Mouse (Mus musculus) neutrophil, adult 5-6 weeks (primary cell): ENCODE measurements around the gene AC124108.1. TPM values are rescaled to one million over a fixed set of nuclear protein-coding genes. Genes with fewer than 3 reads are reported as not detected.

Experiments
- ATAC-seq: fragments of 151-379, 151-347 bp; 2 replicates; pipeline ENCODE4 v1.8.0; 2017; ENCODE audit warnings: mild to moderate bottlenecking, moderate TSS enrichment; ENCODE audit not compliant: insufficient number of reproducible peaks, poor library complexity, low FRiP score, severe bottlenecking; ENCODE audit errors: extremely low read depth
- total RNA-seq: library from RNA; stranded (forward); fragments of 200-1000 nt; gene quantifications from 2 replicates; pipeline ENCODE4 v1.2.3, GENCODE M21; 2017

Gene AC124108.1
- total RNA-seq, 1 experiment from 2014 or later, result not detected

- ATAC-seq, result no peak
These were observed 35.2 kb downstream of the AC124108.1 start for GRCm38 (mm10) chr1:132226297-132227080.

GRCm38 (mm10) chr1:132229667-132230066, 38.4 kb downstream of the AC124108.1 start, which contains the start of gene Gm10188:
TSS of gene Gm10188 (minus strand) at chr1:132229767.
- no peak for ATAC-seq

DNA sequence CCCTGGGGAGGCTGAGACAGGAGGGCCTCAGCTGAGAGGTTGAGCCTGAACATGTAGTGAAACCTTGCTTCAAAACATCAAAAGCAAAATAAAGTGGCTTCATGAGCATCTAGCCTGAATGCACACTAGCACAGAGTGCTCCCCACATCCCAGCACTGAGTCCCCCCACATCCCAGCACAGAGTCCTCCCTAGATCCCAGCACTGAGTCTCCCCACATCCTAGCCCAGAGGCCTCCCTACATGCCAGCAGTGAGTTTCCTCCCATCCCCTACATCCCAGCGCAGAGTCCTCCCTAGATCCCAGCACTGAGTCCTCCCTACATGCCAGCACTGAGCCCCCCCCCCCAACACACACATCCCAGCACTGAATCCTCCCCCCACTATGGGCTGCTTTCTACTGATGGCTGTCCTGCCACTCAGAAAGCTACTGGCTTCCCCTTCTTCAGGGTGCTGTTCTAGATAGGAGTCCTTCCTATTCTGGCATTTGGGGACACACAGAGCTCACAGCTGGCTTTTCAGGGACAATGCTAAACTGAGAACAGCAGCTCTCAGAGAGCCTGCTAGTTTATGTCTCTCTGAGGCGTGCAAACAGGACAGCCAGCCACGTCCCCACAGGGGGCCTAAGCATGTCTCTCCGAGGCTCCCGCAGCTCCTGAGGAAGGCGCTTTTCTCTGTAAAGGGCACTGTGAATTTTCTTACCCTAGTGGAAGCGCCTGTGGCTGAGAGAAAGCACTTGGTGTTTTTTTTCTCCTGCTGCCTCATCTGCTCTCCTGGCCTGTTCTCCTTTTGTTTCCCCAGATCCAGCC, 40.4 kb downstream of the AC124108.1 start:
- ATAC-seq, result no peak

DNA sequence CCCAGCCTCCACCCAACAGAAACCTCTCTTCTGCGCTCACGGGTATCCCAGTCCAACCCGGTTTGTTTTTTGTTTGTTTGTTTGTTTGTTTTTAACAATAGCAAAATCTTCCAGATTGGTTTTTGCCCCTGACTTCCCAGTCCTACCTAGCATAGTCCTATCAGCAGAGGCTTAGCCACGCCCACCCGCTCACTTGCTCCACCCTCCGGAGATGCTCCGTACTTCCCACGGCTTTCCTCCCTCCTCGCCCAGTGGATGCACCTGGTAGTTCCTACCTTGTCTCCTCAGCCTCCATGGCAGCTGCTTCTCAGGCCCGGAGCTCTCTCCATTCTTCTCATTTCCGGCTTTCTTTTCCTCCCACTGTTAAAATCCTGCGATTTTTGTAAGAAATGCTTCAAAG, 42.3 kb downstream of the AC124108.1 start:
- ATAC-seq, result no peak

GRCm38 (mm10) chr1:132234757-132235273, 43.6 kb downstream of the AC124108.1 start:
- no peak for ATAC-seq

DNA sequence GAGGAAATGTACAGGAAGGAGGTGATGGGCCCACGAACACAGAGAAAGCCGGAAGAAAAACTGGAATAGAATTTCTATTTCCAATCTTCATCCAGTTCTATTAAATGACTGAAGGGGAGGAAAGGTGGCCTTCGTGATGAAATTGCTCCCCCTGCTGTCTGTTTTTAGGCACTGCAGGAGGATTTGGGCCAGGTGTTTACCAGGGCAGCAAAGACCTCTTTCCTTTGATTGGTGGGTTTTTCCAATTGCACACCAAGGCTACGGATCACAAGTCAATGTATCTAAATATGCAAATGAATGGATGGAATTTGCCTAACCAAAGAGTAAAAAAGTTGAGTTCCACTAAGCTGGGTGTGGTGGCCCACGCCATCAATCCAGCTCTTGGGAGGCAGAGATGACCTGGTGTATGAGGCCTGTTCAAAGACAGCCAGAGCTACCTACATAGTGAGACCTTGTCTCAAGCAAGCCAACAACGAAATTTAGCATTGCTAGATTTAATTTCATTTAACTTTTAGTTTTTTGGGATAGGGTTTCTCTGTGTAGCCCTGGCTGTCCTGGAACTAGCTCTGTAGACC, 46.4 kb downstream of the AC124108.1 start:
- ATAC-seq, result peak; percentile 26; the same call in 1 of the 2 replicates

DNA sequence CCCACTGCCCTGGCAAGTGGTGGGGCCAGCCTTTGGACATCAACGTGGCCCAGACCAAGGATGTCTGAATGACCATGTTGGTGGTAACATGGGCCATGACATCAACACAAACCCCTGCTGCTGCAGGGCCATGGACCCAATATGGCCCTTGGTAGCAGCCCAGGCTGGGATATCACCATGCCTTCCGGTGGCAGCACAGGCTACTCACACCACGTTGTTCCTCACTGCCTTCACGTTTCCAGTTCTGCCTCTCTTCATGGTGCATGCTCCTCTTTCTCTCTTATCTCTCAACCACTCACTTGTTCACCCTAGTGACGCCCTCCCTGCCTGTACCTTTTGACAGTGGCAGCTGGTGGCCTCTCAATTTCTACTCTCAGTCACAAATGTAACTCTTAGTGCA, 53.8 kb downstream of the AC124108.1 start:
- no peak for ATAC-seq

DNA sequence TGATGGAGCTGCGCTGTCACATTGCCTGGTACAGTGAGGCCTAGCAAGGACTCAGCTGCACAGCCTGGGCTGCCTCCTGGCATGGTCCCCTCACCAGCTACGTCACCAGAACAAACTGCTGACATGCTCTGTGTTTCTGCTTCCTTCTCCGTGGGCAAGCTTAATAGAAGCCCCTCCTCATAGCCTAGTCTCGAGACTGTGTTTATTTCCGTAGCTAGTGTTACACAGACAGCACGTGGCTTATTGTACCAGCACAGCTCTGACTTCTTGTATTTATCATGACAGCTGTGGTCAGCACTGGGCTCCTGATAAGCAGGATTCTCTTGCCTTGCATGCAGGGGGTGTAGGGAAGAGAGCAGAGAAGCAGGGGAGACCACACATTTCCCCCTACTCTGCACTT, 54.9 kb downstream of the AC124108.1 start:
- ATAC-seq, result no peak

DNA sequence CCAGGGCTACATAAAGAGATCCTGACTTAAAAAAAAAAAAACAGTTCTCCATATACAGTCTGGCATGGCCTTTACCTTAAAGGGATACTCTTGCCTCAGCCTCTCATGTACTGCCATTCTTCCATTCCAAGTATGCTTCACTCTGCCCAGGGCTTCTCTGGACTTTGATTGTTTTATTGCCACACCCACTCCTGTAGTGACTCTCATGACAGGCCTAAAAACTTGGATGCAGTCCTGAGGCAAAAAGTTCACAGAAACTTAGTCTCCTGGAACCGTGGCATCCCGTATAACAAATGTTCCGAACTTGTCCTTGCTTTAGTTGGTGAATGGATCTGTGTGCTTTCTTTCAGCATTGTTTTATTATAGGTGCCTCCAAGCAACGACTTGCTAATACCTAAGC, 55.4 kb downstream of the AC124108.1 start:
- no peak for ATAC-seq

GRCm38 (mm10) chr1:132254467-132254866, 63.2 kb downstream of the AC124108.1 start:
- no peak for ATAC-seq

Other genes starting within 250 kb of the AC124108.1 start
- not detected in 2 replicates for gene Slc45a3, start 228.5 kb upstream of the AC124108.1 start, total RNA-seq
- gene Elk4, start 183.8 kb upstream of the AC124108.1 start, total RNA-seq, result 208 and 233 TPM in 2 replicates
- 2.3 and 3.4 TPM in 2 replicates for gene Mfsd4a, start 123.4 kb upstream of the AC124108.1 start, total RNA-seq
- gene Cdk18, start 51.8 kb upstream of the AC124108.1 start, total RNA-seq, result not detected in 2 replicates
- not detected in 2 replicates for gene Lemd1, start within 50 bp of the AC124108.1 start, total RNA-seq
- not detected in 2 replicates for gene Gm10188, start 38.3 kb downstream of the AC124108.1 start, total RNA-seq
- gene Klhdc8a, start 107.2 kb downstream of the AC124108.1 start, total RNA-seq, result not detected in 2 replicates
- 55.9 and 67.2 TPM in 2 replicates for gene Nuak2, start 124.7 kb downstream of the AC124108.1 start, total RNA-seq
- gene Tmcc2, start 199.8 kb downstream of the AC124108.1 start, total RNA-seq, result 4.5 and 6.6 TPM in 2 replicates
- gene Dstyk, start 226.1 kb downstream of the AC124108.1 start, total RNA-seq, result 42.0 and 42.7 TPM in 2 replicates